Mouse (Mus musculus) small intestine, adult 2 months (tissue): ENCODE measurements around the gene Cadps. TPM values are rescaled to one million over a fixed set of nuclear protein-coding genes. Genes with fewer than 3 reads are reported as not detected.

Experiments used
- H3K27ac ChIP-seq: fragments of 200-500 bp; 2 replicates; pipeline ENCODE4 v1.5.1; 2012; ENCODE audit warnings: low read depth, low read length, control low read depth, inconsistent platforms; ENCODE audit not compliant: insufficient read depth
- H3K27me3 ChIP-seq: fragments of 200-500 bp; 2 replicates; pipeline ENCODE4 v1.6.1; 2012; ENCODE audit warnings: mild to moderate bottlenecking, moderate library complexity, low read length, inconsistent platforms; ENCODE audit not compliant: control insufficient read depth, insufficient read depth
- H3K36me3 ChIP-seq: fragments of 200-500 bp; 2 replicates; pipeline ENCODE4 v1.6.1; 2012; ENCODE audit warnings: mild to moderate bottlenecking, low read length, control low read depth, inconsistent platforms; ENCODE audit not compliant: control insufficient read depth, insufficient read depth
- H3K4me1 ChIP-seq: fragments of 200-500 bp; 2 replicates; pipeline ENCODE4 v1.6.1; 2012; ENCODE audit warnings: low read length, inconsistent platforms, mixed read lengths; ENCODE audit not compliant: control insufficient read depth, insufficient read depth, insufficient read length
- H3K4me3 ChIP-seq: fragments of 200-500 bp; 2 replicates; pipeline ENCODE4 v1.5.1; 2012; ENCODE audit warnings: low read depth, mild to moderate bottlenecking, control low read depth, inconsistent platforms, low read length, moderate library complexity
- CTCF ChIP-seq: fragments of 200-500 bp; IDR thresholded peaks from 2 replicates; pipeline ENCODE4 v1.5.1; 2012; ENCODE audit warnings: low read depth, mild to moderate bottlenecking, control low read depth, inconsistent platforms, low read length, moderate library complexity, mixed read lengths; ENCODE audit not compliant: insufficient replicate concordance, insufficient read length; ENCODE audit errors: extremely low read depth
- POLR2A ChIP-seq: fragments of 200-500 bp; IDR thresholded peaks from 2 replicates; pipeline ENCODE4 v1.6.1; 2012; ENCODE audit warnings: low read depth, mild to moderate bottlenecking, control low read depth, inconsistent platforms, low read length, moderate library complexity
- WGBS: fragments of 180-500 bp; shearing (Covaris S2); methylation state at CpG from one replicate; pipeline ENCODE4 v1.1.7; 2018; 5-methylcytosine and 5-hydroxymethylcytosine counted together
- polyA plus RNA-seq: library from polyadenylated mRNA; depleted of rRNA; stranded (reverse); fragments of >200 nt; gene quantifications from 2 replicates; pipeline ENCODE4 v1.2.3, GENCODE M21; 2012

The Cadps gene
- polyA plus RNA-seq, 1 experiment: 0.41 TPM

- 40% methylated on average over 5 of the region's 5 CpGs for WGBS
- no peak overlapping the region for H3K27ac ChIP-seq
- TF ChIP-seq CTCF (no peak), POLR2A (no peak)
- H3K4me3 ChIP-seq: no peak overlapping the region
- no peaks in the 10 kb centered on the region for H3K36me3 ChIP-seq
- H3K4me1 ChIP-seq: no peaks in the 10 kb centered on the region
- no peaks in the 10 kb centered on the region for H3K27me3 ChIP-seq
These were observed 417.7 kb downstream of the Cadps start for GRCm38 (mm10) chr14:12405201-12405600.

GRCm38 (mm10) chr14:12404724-12405123 is 418.2 kb downstream of the Cadps start:
- Histone ChIP-seq H3K4me1 (no peaks in the 10 kb centered on the region), H3K36me3 (no peaks in the 10 kb centered on the region), H3K27ac (no peak overlapping the region), H3K27me3 (no peaks in the 10 kb centered on the region), H3K4me3 (no peak overlapping the region)
- TF ChIP-seq CTCF: no peak
- no peak for TF ChIP-seq POLR2A
- WGBS: 76% methylated on average over 3 of the region's 3 CpGs

- no peaks in the 10 kb centered on the region for H3K27me3 ChIP-seq
- TF ChIP-seq CTCF: no peak
- TF ChIP-seq POLR2A: no peak
- 73% methylated on average over 3 of the region's 3 CpGs for WGBS
- no peak overlapping the region for H3K4me3 ChIP-seq
- no peaks in the 10 kb centered on the region for H3K36me3 ChIP-seq
- H3K4me1 ChIP-seq: no peaks in the 10 kb centered on the region
- no peak overlapping the region for H3K27ac ChIP-seq
These were observed 418.8 kb downstream of the Cadps start for GRCm38 (mm10) chr14:12404052-12404451.

DNA sequence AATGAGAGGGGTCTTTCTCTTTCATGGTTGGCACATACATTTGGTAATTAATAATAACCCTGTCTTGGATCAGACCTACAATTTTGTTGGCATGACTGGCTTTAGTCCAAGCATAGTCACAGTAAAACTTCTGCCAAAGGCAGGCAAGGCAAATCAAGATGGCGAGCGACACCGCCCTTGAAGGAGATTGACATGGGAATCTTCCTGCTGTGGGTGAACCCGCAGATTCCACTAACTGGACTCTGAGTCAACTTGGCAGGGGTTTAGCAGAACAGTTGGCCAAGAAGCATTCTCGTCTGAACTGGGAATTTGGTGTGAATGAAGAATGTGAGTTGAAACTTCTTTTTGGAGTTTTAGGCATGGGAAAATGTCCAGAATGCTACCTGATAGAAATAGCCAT is 422.8 kb downstream of the Cadps start:
- WGBS: 79% methylated on average over 5 of the region's 5 CpGs
- Histone ChIP-seq H3K27ac (no peak overlapping the region), H3K27me3 (no peaks in the 10 kb centered on the region), H3K36me3 (no peaks in the 10 kb centered on the region), H3K4me1 (no peaks in the 10 kb centered on the region), H3K4me3 (no peak overlapping the region)
- no peak for TF ChIP-seq POLR2A
- TF ChIP-seq CTCF: no peak

GRCm38 (mm10) chr14:12397561-12397960 is 425.3 kb downstream of the Cadps start:
- no peak overlapping the region for H3K27ac ChIP-seq
- no peak overlapping the region for H3K4me3 ChIP-seq
- no peaks in the 10 kb centered on the region for H3K27me3 ChIP-seq
- H3K4me1 ChIP-seq: no peaks in the 10 kb centered on the region
- TF ChIP-seq CTCF (no peak), POLR2A (no peak)
- no peaks in the 10 kb centered on the region for H3K36me3 ChIP-seq
- 75% methylated on average over 3 of the region's 3 CpGs for WGBS

- H3K4me3 ChIP-seq: no peak overlapping the region
- TF ChIP-seq POLR2A: no peak
- TF ChIP-seq CTCF: no peak
- 76% methylated on average over 2 of the region's 2 CpGs for WGBS
- no peak overlapping the region for H3K27ac ChIP-seq
- H3K4me1 ChIP-seq: no peaks in the 10 kb centered on the region
- no peaks in the 10 kb centered on the region for H3K36me3 ChIP-seq
- no peaks in the 10 kb centered on the region for H3K27me3 ChIP-seq
These were observed 428.6 kb downstream of the Cadps start for GRCm38 (mm10) chr14:12394318-12394717.

- Histone ChIP-seq H3K4me1 (no peaks in the 10 kb centered on the region), H3K27ac (no peak overlapping the region), H3K36me3 (no peaks in the 10 kb centered on the region), H3K4me3 (no peak overlapping the region), H3K27me3 (no peaks in the 10 kb centered on the region)
- TF ChIP-seq POLR2A (no peak), CTCF (no peak)
- WGBS: 73% methylated on average over 12 of the region's 12 CpGs
These were observed 429.5 kb downstream of the Cadps start for GRCm38 (mm10) chr14:12393271-12393861.
